Mouse (Mus musculus) brain, adult 2 months (tissue): ENCODE measurements at regions not wholly inside any gene's neighbourhood (a gene's known extent, or its start where the extent isn't known, plus 50 kb on each side); places are given as distances from the start of the nearest gene placed in this dataset.
"Not testable (repeated sequence)": the region's sequence is repeated elsewhere in the genome, so short reads cannot be mapped to it uniquely, and the experiment has no call there.

Experiments
- DNase-seq: peaks from one replicate; pipeline ENCODE4 v3.0.0; 2011; ENCODE audit warnings: low read depth, low spot score

DNA sequence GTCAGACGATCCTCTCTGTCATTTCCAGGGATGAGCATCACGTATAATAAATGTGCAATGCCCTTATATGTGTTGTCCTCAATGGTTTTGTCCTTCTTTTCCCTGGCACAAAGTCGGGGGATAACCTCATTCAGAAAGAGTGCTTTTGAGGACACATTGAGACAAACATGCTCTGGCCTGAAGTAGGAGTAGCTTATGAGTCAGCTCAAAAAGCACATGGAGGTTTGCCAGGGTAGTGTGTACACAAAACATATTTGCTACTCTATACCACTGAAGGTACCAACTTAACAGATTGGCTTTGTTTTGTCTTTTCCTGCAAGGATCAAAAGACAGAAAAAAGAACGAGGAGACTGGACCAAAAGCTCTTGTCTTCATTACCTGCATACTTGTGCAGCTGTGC lies 682.1 kb upstream of the Grid2 start:
- DNase-seq, result peak; percentile 44

DNA sequence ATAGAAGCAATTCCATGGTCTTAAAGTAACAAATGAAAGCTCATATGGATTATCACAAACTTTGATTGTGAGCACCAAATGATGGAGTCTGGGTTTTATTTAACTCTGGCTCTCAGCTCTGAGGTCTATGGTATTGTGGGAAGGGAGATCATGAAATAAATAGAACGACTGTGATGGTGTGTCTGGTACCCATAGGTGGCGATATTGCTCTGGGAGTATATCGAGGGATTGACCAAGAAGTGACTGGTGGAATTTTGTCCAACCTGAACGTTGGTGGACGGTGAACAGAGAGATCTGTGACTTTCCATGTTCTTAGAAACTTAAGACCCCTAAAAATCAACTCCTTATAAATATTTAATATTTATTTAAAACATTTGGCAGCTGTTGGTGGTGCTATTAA lies 679.5 kb upstream of the Grid2 start:
- peak; percentile 65 for DNase-seq

DNA sequence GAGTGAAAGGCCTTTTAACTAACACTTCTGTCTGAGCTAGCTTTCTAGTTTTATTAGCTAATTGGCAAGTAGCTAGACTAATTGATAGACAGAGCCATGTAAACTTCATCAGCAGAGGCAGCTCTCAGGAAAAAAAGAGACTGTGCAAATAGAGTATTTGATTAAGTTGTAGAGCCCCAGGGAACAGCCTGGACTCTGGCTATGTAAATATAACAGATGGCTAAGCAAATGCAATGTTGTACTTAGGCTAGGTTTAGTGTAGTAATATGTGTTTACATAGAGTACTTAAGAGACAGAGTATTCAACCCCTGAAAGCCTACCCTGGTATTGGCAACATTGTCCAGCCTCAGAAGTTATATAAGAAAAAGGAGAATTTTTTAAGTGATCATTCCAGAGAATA lies 635.1 kb upstream of the Grid2 start:
- DNase-seq, result no peak

- DNase-seq, result not testable (repeated sequence)
Observed at GRCm38 (mm10) chr6:62668123-62668522, 587.6 kb upstream of the Grid2 start.

GRCm38 (mm10) chr6:62718389-62718788 lies 537.3 kb upstream of the Grid2 start:
- DNase-seq, result peak; percentile 12

DNA sequence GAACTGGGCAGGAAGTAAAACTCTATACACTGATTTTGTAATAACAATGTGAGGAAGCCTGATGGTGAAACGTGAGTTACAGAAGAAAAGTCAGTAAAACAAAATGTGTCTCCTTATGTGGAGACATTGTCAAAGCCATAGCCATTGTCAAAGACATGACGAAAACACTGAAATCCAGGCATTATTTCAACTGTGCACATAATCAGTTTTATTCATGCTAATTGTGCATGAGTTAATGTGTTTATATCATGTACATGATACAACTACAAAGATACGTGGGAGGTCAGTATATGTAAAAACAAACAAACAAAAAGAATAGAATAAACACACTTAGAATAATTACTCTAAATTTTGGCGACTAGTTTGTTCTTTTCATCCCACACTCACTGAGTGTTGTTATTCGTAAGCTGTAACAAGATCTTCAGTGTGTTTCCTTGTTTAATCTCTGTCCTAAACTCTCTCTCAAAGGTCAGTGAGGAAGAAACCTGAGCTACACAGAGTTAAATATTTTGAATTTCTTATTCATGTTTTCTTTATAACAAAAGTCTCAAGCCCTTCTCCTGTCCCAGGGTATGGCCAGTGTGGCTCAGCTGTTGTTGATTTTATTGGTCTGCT lies 536.0 kb upstream of the Grid2 start:
- DNase-seq, result no peak
